Mouse (Mus musculus): ENCODE results near the gene Lamc2. TPM values are rescaled to one million over a fixed set of nuclear protein-coding genes. Genes with fewer than 3 reads are reported as not detected.

Lamc2 gene
- polyA plus RNA-seq, 1 experiment from 2014 or later: 6.8 TPM

DNA sequence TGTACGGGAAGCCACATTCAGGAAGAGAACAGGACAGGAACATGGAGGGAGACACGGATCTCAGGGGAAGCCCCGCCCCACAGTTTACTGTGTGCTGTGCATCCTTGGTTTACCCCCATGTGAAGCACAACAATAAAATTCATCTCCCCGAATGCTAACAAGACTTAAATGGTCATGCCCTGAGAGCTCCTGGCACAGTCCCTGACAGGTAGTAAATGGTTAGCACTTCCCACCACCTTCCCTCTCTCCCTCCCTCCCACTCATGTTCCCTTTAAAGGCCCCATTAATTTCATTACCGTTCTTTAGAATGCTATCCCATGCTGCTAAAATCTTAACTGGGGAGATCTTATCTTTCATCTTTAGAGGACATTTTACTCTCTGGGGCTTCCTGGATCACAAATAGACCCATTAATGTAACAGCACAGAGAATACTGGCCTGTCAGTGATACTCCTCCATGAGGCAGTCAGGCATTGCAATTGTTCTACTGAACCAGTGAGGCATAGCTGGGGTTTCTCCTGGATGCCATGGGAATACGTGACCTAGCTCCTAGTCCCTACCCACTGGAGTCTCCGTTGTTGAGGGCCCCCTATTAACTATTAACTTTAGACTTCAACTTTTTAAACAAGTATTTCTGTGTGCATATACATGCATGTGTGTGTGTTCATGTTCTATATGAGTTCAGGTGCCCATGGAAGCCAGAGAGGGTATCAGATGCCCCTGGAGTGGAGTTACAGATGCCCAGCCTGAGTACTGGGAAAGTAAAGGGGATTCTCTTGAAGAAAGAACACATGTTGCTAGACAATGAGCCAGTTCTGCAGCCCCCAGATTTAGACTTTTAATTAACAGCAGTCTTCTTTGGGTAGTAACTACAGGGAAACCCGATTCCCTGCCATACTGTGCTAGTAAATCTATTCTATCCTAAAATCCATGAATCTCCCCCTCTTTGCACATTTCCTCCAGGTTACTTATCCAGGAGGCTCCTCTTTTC lies 60.7 kb downstream of the Lamc2 start:
- H3K9me3 ChIP-seq: no peaks in the 10 kb centered on the region
- peaks cover 3% of the 10 kb centered on the region; the same call in 1 of the 2 replicates for H3K4me1 ChIP-seq
- ATAC-seq (ENCODE audit: insufficient number of reproducible peaks, insufficient read depth, low FRiP score, low TSS enrichment): no peak
- H3K27ac ChIP-seq: no peak overlapping the region
- H3K9ac ChIP-seq: no peak overlapping the region
- 72% methylated on average over 8 of the region's 8 CpGs for WGBS
- H3K4me3 ChIP-seq: no peak overlapping the region
- H3K4me2 ChIP-seq (replicated peaks): no peak overlapping the region
- H3K27me3 ChIP-seq: no peaks in the 10 kb centered on the region
- H3K36me3 ChIP-seq: no peaks in the 10 kb centered on the region

DNA sequence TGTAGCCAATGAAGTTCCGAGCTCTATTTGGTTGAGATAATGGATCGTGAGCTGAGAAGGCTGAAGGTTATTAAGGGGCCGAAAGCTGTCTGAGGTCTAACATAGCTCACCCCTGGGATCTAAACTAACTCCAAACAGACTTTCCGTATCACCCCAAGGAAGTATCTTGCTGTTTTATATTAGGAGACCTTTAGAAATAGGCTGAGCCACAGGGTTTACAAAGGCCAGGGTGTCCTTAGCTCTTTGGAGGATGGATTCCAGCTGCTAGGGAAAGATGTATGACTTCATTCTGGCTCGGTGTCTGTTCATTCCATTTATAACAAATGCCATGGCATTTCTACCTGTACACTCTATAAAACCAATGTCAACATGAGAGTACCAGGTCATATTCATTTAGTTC lies 61.7 kb downstream of the Lamc2 start:
- Histone ChIP-seq H3K36me3 (no peaks in the 10 kb centered on the region), H3K4me2 (replicated peaks) (no peak overlapping the region), H3K9ac (no peak overlapping the region), H3K9me3 (no peaks in the 10 kb centered on the region), H3K27me3 (no peaks in the 10 kb centered on the region), H3K27ac (no peak overlapping the region), H3K4me3 (no peak overlapping the region), H3K4me1 (peaks cover 3% of the 10 kb centered on the region; the same call in 1 of the 2 replicates)
- WGBS: 61% methylated on average over 5 of the region's 5 CpGs
- ATAC-seq (ENCODE audit: insufficient number of reproducible peaks, insufficient read depth, low FRiP score, low TSS enrichment): no peak

DNA sequence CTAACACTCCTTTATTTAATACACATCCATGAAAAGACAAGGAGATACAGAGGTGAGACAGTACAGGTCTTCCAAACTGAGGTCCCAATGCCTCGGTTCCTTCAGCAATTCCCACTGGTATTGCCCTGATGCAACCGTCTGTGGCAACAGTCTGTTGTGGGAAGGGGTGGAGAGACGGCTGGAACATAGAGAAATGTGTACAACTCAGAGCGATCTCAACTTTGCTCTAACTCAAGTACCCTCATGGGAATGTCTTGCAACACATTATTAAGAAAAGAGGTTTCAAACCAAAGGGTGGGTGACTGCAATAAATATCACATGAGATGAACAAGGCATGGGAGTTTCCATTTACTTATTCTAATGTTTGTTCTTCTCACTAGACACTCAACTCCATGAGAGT lies 63.5 kb downstream of the Lamc2 start:
- H3K4me2 ChIP-seq (replicated peaks): no peak overlapping the region
- H3K9ac ChIP-seq: no peak overlapping the region
- H3K36me3 ChIP-seq: no peaks in the 10 kb centered on the region
- peaks cover 3% of the 10 kb centered on the region; the same call in 1 of the 2 replicates for H3K4me1 ChIP-seq
- no peaks in the 10 kb centered on the region for H3K9me3 ChIP-seq
- H3K4me3 ChIP-seq: no peak overlapping the region
- WGBS: 82% methylated on average over 4 of the region's 4 CpGs
- no peak overlapping the region for H3K27ac ChIP-seq
- H3K27me3 ChIP-seq: no peaks in the 10 kb centered on the region
- ATAC-seq (ENCODE audit: insufficient number of reproducible peaks, insufficient read depth, low FRiP score, low TSS enrichment): no peak

DNA sequence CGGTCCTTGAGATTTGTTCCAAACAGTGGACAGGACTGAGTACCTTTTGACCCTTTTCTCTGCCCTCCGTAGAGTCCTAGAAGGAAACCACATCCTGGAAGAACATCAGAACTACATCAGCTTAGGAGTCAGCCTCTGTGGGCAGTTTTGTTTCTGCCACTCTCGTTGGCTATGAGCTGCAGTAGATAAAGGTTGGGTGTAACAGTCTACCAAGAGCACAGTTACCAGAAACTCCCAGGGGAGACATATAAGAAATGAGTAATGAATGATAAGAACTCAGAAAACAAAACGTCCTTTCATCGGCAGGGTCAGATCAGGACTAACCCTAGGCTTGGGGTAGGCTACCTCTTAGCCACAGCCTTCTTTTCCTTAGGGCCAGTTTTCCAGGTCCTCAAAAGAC lies 64.9 kb downstream of the Lamc2 start:
- no peaks in the 10 kb centered on the region for H3K27me3 ChIP-seq
- ATAC-seq (ENCODE audit: insufficient number of reproducible peaks, insufficient read depth, low FRiP score, low TSS enrichment): no peak
- peaks cover 3% of the 10 kb centered on the region; the same call in 1 of the 2 replicates for H3K4me1 ChIP-seq
- no peaks in the 10 kb centered on the region for H3K9me3 ChIP-seq
- 79% methylated on average over 5 of the region's 5 CpGs for WGBS
- H3K9ac ChIP-seq: no peak overlapping the region
- no peaks in the 10 kb centered on the region for H3K36me3 ChIP-seq
- H3K4me2 ChIP-seq (replicated peaks): no peak overlapping the region
- H3K4me3 ChIP-seq: no peak overlapping the region
- no peak overlapping the region for H3K27ac ChIP-seq

DNA sequence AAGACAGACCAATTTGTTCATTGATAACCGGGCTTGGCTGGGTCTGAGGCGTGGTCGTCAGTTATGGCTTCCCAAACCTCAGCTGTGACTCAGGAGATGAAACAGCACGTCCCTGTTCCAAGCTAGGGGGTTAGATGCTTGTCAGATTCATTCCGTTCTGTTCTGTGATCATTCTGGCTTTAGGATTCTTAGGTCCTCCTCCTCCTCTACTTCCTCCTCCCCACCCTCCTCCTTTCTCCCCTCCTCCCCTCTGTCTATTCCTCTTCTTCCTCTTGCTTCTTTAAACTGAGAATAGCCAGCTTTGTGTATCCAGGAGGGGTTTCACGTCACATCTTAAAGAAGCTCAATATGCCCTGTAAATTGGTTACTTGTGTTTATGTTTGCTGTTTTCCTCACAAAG lies 65.7 kb downstream of the Lamc2 start:
- Histone ChIP-seq H3K9me3 (no peaks in the 10 kb centered on the region), H3K4me2 (replicated peaks) (no peak overlapping the region), H3K27me3 (no peaks in the 10 kb centered on the region), H3K27ac (no peak overlapping the region), H3K9ac (no peak overlapping the region), H3K4me3 (no peak overlapping the region), H3K36me3 (no peaks in the 10 kb centered on the region), H3K4me1 (no peaks in the 10 kb centered on the region)
- WGBS: 55% methylated on average over 6 of the region's 6 CpGs
- no peak for ATAC-seq (ENCODE audit: insufficient number of reproducible peaks, insufficient read depth, low FRiP score, low TSS enrichment)

DNA sequence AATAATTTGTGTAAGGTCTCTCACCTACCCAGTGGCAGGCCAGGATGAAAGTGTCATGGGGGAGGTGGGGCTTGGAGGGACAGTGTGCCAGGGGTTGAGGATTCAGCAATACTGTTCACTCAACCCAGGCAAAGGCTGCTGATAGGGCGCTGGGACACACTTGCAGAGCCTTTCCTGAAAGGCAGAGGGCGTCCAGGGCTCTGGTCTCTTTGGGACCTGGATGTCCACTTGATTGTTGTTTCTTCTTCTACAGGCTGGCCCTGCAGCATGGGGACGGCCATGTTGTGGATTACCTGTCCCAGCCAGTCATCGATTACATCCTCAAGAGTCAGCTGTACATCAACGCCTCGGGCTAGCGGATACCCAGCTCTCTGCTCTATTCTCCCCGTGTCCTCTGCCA lies 70.9 kb downstream of the Lamc2 start:
- Histone ChIP-seq H3K9me3 (no peaks in the 10 kb centered on the region), H3K4me3 (no peak overlapping the region), H3K9ac (no peak overlapping the region), H3K4me1 (no peaks in the 10 kb centered on the region), H3K4me2 (replicated peaks) (no peak overlapping the region), H3K36me3 (no peaks in the 10 kb centered on the region), H3K27ac (no peak overlapping the region), H3K27me3 (no peaks in the 10 kb centered on the region)
- no peak for ATAC-seq (ENCODE audit: insufficient number of reproducible peaks, insufficient read depth, low FRiP score, low TSS enrichment)
- 80% methylated on average over 8 of the region's 8 CpGs for WGBS

DNA sequence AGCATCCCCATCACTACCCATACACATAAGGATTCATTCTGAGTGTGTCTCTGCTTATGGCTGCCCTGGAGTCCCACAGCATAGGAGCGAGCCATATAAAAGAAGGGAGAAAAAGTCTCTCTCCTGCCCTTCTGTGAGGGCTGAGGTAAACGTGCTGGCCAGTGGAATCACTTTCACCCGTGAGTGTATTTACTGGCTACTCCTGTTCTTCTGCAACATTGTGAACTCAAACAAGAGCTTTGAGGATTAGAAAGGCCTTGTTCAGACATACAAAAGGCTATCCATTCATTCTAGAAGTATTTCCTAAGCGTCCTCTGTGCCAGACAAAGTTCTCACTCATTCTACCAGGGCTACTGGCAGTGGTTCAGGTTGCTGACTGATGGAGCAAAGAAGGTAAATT lies 74.7 kb downstream of the Lamc2 start:
- H3K4me1 ChIP-seq: peaks cover 3% of the 10 kb centered on the region; the same call in 1 of the 2 replicates
- H3K36me3 ChIP-seq: no peaks in the 10 kb centered on the region
- no peak overlapping the region for H3K4me2 ChIP-seq (replicated peaks)
- H3K27ac ChIP-seq: no peak overlapping the region
- no peak overlapping the region for H3K9ac ChIP-seq
- no peak overlapping the region for H3K4me3 ChIP-seq
- H3K27me3 ChIP-seq: no peaks in the 10 kb centered on the region
- H3K9me3 ChIP-seq: no peaks in the 10 kb centered on the region
- 66% methylated on average over 4 of the region's 4 CpGs for WGBS
- ATAC-seq (ENCODE audit: insufficient number of reproducible peaks, insufficient read depth, low FRiP score, low TSS enrichment): no peak

DNA sequence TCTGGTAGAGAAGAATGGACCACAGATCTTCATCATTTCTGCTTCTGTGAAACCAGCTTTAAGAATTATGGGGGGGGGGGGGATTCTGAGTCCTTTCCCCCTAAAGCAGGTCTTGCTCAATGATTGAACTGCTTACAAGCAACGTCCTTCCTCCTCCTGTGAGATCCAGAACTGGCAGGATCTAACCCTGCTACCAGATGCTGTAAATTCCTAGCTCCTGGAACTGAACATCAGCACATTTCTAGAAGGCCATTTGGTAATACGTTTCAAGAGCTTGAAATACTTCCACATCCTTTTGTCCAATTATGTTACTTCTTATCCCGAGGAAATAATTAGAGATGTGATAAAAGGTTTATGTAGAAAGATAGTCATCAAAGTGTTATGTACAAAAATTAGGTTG lies 76.4 kb downstream of the Lamc2 start:
- H3K9ac ChIP-seq: no peak overlapping the region
- no peaks in the 10 kb centered on the region for H3K9me3 ChIP-seq
- 61% methylated on average over 3 of the region's 3 CpGs for WGBS
- H3K36me3 ChIP-seq: no peaks in the 10 kb centered on the region
- peaks cover 3% of the 10 kb centered on the region; the same call in 1 of the 2 replicates for H3K4me1 ChIP-seq
- H3K4me3 ChIP-seq: no peak overlapping the region
- ATAC-seq (ENCODE audit: insufficient number of reproducible peaks, insufficient read depth, low FRiP score, low TSS enrichment): no peak
- H3K27me3 ChIP-seq: no peaks in the 10 kb centered on the region
- no peak overlapping the region for H3K27ac ChIP-seq
- H3K4me2 ChIP-seq (replicated peaks): no peak overlapping the region

DNA sequence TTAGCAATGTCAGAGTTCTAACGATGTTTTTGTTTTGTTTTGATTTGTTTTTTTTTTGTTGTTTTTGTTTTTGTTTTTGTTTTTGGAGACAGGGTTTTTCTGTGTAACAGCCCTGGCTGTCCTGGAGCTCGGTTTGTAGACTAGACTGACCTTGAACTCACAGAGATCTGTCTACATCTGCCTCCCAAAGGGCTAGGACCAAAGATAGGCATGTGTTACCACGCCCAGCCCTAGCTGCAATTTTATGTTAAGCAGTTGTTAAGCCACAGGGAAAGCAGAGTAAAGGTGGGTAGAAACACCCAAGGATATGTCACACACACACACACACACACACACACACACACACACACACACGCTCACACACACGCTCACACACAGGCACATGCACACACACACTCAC lies 76.9 kb downstream of the Lamc2 start:
- no peak overlapping the region for H3K27ac ChIP-seq
- no peaks in the 10 kb centered on the region for H3K9me3 ChIP-seq
- no peak for ATAC-seq (ENCODE audit: insufficient number of reproducible peaks, insufficient read depth, low FRiP score, low TSS enrichment)
- no peak overlapping the region for H3K9ac ChIP-seq
- no peaks in the 10 kb centered on the region for H3K27me3 ChIP-seq
- no peaks in the 10 kb centered on the region for H3K36me3 ChIP-seq
- no peak overlapping the region for H3K4me2 ChIP-seq (replicated peaks)
- WGBS: 89% methylated on average over 5 of the region's 5 CpGs
- no peak overlapping the region for H3K4me3 ChIP-seq
- peaks cover 3% of the 10 kb centered on the region; the same call in 1 of the 2 replicates for H3K4me1 ChIP-seq

DNA sequence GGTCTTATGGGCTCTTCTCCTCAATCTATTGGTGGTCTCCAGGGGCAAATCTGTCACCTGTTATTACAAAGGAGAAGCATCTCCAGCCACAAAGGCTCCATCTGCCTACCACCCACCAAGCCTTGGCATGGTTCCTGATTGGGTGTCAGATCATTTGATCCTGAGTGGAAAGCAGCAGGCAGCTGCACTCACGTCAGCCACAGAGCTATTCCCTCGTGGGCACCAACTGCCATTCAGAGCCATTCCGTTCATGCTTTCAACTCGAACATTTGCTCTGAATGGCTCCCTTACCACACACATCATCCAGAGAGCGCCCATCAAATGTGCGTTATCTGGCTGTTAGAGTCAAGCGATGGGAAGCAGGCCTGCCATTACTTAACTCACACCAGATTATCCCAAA lies 78.4 kb downstream of the Lamc2 start:
- no peaks in the 10 kb centered on the region for H3K9me3 ChIP-seq
- no peak overlapping the region for H3K27ac ChIP-seq
- H3K9ac ChIP-seq: no peak overlapping the region
- peaks cover 3% of the 10 kb centered on the region; the same call in 1 of the 2 replicates for H3K4me1 ChIP-seq
- no peak overlapping the region for H3K4me3 ChIP-seq
- no peaks in the 10 kb centered on the region for H3K27me3 ChIP-seq
- no peaks in the 10 kb centered on the region for H3K36me3 ChIP-seq
- 43% methylated on average over 7 of the region's 7 CpGs for WGBS
- no peak; the same call in 1 of the 2 replicates for ATAC-seq (ENCODE audit: insufficient number of reproducible peaks, insufficient read depth, low FRiP score, low TSS enrichment)
- no peak overlapping the region for H3K4me2 ChIP-seq (replicated peaks)

DNA sequence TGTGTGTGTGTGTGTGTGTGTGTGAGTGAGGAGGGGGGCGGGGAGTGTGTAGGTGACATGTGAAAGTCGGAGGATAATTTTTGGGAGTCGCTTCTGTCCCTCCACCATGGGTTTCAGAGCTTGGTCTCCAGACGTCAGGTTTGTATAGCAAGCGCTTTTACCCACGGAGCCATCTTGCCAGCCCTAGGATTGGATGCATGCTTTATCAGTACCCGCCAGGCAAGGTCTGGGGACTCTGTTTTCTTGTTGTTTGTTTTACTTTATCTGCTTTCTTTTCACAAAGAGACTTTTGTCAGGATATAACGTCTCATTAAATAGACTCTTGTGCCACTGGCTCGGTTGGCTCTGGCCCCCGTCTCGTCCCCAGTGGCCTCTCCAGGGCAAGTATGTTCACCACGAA lies 81.4 kb downstream of the Lamc2 start:
- H3K4me3 ChIP-seq: no peak overlapping the region
- H3K9ac ChIP-seq: no peak overlapping the region
- no peaks in the 10 kb centered on the region for H3K9me3 ChIP-seq
- H3K36me3 ChIP-seq: no peaks in the 10 kb centered on the region
- H3K27me3 ChIP-seq: no peaks in the 10 kb centered on the region
- H3K4me2 ChIP-seq (replicated peaks): no peak overlapping the region
- H3K27ac ChIP-seq: no peak overlapping the region
- no peak for ATAC-seq (ENCODE audit: insufficient number of reproducible peaks, insufficient read depth, low FRiP score, low TSS enrichment)
- 74% methylated on average over 12 of the region's 12 CpGs for WGBS
- H3K4me1 ChIP-seq: peaks cover 12% of the 10 kb centered on the region

DNA sequence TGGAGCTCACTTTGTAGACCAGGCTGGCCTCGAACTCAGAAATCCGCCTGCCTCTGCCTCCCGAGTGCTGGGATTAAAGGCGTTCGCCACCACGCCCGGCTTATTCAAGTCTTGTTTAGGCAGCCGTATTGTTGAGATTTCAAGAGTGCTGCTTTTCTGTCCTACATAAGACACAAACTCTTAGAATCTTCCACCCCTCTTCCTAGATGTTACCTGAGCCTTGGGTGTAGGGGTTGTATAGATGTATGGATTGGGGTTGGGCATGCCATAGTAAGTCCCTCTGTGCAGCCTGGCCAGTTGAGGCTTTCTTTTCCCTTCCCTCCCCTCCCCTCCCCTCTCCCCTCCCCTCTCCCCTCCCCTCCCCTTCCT lies 83.1 kb downstream of the Lamc2 start:
- WGBS: 97% methylated on average over 8 of the region's 8 CpGs
- Histone ChIP-seq H3K27me3 (no peaks in the 10 kb centered on the region), H3K27ac (no peak overlapping the region), H3K4me2 (replicated peaks) (no peak overlapping the region), H3K9me3 (no peaks in the 10 kb centered on the region), H3K9ac (no peak overlapping the region), H3K4me3 (no peak overlapping the region), H3K36me3 (no peaks in the 10 kb centered on the region), H3K4me1 (peaks cover 9% of the 10 kb centered on the region)
- no peak for ATAC-seq (ENCODE audit: insufficient number of reproducible peaks, insufficient read depth, low FRiP score, low TSS enrichment)
